Mouse (Mus musculus) lung, postnatal 0 days (tissue): ENCODE results near the gene Kazn.

ENCODE experiments used
- CTCF ChIP-seq: IDR thresholded peaks from 2 replicates; pipeline ENCODE4 v1.5.1; 2016; ENCODE audit warnings: antibody characterized with exemption, mild to moderate bottlenecking
- EP300 ChIP-seq: IDR thresholded peaks from 2 replicates; pipeline ENCODE4 v1.6.1; 2016; ENCODE audit warnings: antibody characterized with exemption, mild to moderate bottlenecking, control low read depth

DNA sequence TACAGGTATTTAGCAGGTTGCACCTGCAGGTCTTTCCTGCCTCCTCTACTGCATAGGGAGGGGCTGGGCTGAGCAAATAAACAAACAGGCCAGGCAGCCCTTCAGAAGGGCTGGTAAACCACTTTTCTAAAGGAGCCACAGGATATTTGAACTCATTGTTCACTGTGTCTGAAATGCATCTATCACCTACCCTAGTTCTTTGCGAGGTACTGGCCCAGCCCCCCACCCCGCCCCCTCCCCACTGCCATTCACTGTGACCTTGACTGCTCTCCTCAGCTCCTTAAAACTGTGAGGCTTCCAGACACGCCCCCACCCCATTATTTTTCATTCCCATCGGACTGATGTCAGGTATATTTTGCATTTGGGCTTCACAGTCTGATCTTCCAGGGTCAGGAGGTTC lies 69.6 kb downstream of the Kazn start:
- TF ChIP-seq CTCF (no peak), EP300 (no peak)
